Mouse (Mus musculus) embryo, embryonic 11 days (tissue): ENCODE measurements around the gene Znrf3.
"Not testable (repeated sequence)": the region's sequence is repeated elsewhere in the genome, so short reads cannot be mapped to it uniquely, and the experiment has no call there.

Experiments used
- DNase-seq: peaks from one replicate; pipeline ENCODE4 v3.0.0-alpha.2; 2015

Gene Znrf3

GRCm38 (mm10) chr11:5444599-5445451 lies at the start of gene Znrf3:
Znrf3 (minus strand) TSS chr11:5444847.
- peak; percentile 98 for DNase-seq

GRCm38 (mm10) chr11:5493869-5494268 lies 49.2 kb upstream of the Znrf3 start:
- DNase-seq: peak; percentile 65

DNA sequence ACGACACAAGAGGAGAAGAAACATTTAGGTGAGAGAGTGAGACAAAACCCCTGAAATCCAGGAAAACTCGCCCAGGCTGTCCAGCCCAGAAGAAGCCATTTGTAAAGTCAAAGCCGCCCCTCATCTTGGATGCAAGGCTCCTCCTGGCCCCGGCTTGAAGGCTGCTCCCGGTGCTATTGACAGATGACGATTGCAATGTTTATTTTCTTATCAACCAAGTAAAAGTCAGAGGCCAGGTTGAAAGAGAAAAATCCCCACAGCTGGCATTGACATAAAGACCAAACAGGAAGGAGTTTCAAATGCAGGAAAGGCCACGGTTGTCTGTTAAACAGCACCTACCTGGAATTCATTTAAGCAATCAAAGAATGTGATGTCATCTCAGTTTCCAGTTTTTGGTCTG lies 47.3 kb upstream of the Znrf3 start:
- DNase-seq: no peak

DNA sequence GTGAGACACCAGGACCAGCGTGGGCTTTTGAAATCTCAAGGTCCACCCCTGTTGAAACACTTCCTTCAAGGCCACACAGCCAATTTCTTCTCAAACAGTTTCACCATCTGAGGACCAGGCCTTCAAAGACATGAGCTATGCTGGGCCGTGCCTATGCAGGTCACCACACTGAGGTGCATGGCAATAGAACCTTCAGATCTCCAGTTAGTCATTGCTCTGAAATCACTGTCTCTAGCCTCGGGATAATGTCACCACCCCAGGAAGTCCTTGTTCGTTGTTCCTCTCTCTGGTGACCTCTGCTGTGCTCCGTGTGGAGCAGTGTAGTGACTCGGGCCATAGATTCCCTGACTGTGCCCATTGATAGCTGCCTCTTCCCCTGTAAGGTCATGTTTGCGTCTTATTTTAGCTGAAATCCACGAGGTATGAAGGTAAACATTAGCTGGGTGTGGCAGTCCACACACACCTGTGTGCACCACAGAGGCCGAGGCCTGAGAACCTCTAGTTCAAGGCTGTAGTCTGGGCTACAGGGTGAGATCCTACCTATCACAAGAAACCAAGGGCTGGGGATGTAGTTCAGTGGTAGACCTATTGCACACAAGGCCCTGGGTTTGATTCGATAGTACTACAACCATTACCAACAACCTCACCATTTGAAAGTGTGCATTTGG lies 46.5 kb upstream of the Znrf3 start:
- no peak for DNase-seq

DNA sequence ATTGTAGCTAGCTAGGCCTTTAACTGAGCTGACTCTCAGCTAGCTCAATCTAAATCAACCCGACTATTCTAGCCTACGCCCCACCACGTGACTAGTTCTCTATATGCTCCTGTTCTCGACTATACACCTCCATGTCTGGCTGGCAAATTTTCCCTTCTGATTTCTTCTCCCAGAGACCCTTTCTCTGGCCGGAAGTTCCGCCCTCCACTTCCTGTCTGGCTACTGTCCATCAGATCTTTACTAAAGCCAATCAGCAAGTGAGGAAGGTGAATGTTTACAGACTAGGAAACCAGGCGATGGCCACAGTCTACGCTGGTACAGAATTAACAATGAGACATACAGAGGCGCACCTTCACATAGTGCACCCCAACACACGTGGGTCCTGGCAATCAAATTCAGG lies 44.8 kb upstream of the Znrf3 start:
- DNase-seq: not testable (repeated sequence)

DNA sequence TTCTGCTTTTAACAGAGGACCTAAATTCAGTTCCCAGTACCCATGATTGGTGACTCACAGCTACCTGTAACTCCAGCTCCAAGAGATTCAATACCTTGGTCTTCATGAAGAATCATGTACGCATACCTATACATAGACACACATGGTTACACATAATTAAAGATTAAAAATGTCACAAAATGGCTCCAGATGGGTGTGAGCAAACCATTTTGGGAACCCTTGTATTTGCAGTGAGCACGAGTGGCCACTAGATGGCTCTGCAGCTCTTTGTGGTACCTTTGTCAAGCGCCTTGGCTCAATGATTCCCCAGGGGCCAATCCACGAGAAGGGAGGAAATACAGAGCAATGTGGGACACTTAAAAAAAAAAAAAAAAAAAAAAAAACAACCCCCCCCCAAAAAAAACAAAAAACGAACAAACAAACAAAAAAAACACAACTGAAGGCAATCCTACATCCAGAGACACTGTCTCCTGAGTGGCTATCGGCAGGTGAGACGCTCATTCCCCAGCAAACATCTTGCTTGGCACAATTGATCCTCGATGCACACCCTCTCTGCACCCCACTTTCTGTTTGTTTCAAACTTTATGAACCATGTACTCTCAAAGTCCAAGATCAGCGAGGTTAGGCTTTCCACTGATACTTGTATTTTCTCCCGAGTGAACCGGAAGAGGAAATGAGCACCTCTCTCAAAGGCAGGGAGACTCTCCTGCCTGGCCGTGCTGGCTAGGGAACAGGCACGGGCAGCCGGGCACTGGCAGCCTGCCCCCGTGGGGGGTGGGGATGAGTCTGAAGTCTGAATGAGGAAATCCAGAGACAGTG lies 40.8 kb upstream of the Znrf3 start:
- DNase-seq: peak; percentile 93

GRCm38 (mm10) chr11:5482581-5482980 lies 37.9 kb upstream of the Znrf3 start:
- no peak for DNase-seq

DNA sequence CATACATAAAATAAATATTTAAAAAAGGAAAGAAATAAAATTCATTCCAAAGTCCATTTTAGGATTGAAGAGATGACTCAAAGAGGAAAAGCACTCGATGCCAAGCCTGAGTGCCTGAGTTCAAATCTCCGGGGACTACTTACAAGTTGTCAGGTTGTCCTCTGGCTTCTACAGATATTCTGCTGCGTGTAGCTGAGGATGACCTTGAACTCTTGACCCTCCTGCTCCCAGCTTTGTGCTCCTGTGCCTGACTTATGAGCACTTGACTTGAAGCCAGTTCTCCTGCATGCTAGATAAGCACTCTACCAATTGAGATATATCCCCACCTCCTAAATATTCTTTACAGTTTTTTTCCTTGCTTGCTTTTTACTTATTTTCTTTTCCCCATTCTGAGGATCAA lies 34.2 kb upstream of the Znrf3 start:
- no peak for DNase-seq

- DNase-seq: no peak
These were observed 33.5 kb upstream of the Znrf3 start for GRCm38 (mm10) chr11:5478193-5478592.

- no peak for DNase-seq
These were observed 32.2 kb upstream of the Znrf3 start for GRCm38 (mm10) chr11:5476806-5477205.

- DNase-seq: not testable (repeated sequence)
These were observed 31.0 kb upstream of the Znrf3 start for GRCm38 (mm10) chr11:5475556-5476118.

- peak; percentile 81 for DNase-seq
These were observed 29.5 kb upstream of the Znrf3 start for GRCm38 (mm10) chr11:5474130-5474529.

DNA sequence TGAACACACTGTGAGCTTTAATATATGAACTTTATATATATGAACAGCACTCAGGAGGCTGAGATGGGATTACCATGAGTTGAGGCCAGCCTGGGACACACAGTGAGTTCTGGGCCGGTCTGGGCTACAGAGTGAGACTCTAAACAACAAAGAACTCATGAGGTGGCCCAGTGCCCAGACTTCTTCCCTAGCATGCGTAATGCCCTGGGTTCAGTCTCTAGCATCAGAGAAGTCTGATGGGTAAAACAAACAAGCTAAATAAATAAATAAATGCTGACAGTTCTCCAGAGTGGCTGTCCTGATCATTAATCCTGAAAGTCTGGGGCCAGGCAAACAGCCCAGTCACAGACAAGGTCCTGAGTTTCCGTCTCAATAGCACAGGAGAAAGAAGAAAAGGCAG lies 25.4 kb upstream of the Znrf3 start:
- no peak for DNase-seq

DNA sequence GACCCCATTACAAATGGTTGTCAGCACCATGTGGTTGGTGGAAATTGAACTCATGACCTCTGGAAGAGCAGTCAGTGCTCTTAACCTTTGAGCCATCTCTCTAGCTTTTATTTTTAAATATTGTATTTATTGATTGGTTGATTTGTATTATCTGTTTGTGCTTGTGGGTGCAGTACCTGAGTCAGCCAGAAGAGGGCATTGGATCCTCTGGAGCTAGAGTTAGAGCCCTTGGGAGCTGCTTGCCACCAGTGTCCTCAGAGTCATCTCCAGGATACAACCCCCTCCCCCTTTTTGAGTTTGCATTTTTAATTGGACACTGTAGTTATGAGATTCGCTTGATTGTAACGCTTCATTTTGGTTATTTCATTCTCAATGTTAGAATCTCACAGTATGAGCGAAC lies 24.4 kb upstream of the Znrf3 start:
- peak; percentile 37 for DNase-seq

DNA sequence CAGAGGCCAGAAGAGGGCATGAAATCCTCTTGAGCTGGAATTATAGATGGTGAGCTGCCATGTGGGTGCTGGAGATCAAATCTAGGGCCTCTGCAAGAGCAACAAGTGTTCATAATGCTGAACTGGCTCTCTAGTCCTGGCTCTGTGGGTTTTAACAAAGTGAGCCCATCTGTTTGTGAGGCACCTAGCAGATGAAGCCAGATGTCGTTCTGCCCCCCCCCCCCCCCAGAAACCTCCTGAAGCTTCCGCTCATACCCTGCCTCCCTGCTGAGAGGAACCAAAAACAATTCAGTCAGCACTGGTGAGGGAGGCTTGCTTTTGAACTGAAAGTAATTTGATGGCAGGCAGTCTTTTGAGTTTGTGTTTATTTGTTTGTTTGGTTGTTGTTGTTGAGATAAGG lies 23.8 kb upstream of the Znrf3 start:
- DNase-seq: no peak

DNA sequence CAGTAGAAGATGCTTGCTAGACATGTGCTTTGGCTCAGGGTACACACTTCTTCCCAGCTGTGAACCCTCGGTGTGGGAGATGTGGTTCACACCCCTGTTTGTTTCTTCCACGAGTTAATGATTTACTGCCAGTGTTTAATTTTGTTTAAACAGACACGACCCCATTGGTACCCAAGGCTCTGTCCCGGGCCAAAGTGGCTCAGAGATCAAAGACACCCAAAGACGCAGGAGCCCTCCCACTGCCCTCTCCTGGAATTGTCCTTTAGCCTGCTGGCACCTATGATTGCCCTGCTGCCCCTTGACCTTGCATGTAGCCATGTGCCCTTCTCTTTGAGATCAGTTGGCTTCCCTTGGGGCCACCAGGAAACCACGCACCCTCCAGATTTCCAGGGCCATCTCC lies 7.3 kb upstream of the Znrf3 start:
- no peak for DNase-seq

DNA sequence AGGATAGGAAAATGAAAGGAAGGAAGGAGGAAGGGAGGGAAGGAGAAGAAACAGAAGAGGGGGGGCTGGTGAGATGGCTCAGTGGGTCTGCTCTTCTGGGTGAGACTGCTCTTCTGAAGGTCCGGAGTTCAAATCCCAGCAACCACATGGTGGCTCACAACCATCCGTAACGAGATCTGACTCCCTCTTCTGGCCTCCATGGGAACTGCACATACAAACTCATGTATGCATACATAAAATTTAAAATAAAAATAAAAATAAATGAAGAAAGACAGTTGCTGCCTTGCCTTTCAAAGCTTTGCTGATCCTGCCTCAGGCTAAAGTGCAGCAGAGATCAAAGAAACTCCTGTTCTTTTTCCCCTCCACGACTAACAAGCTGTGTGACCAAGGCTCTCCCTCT lies 6.7 kb upstream of the Znrf3 start:
- no peak for DNase-seq

- no peak for DNase-seq
These were observed 6.1 kb upstream of the Znrf3 start for GRCm38 (mm10) chr11:5450701-5451100.

- DNase-seq: no peak
These were observed 856 bp upstream of the Znrf3 start for GRCm38 (mm10) chr11:5445452-5445953.

DNA sequence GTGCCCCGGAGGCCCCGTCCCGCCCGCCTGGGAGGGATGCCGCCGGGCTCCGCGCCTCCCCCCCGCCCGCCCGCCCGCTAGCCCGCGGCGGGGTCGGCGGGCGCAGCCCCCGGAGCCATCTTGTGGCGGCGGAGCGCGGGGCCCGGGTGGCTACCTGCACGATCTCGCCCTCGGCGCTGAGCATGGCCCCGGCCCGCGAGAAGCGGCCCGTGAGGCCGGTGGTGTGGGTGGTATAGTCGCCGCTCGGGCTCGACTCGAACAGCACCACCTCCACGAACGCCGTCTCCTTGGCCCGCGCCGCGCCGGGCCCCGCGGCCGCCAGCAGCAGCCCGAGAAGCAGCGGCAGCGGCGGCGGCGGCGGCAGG lies 431 bp downstream of the Znrf3 start:
- DNase-seq: peak; percentile 72

DNA sequence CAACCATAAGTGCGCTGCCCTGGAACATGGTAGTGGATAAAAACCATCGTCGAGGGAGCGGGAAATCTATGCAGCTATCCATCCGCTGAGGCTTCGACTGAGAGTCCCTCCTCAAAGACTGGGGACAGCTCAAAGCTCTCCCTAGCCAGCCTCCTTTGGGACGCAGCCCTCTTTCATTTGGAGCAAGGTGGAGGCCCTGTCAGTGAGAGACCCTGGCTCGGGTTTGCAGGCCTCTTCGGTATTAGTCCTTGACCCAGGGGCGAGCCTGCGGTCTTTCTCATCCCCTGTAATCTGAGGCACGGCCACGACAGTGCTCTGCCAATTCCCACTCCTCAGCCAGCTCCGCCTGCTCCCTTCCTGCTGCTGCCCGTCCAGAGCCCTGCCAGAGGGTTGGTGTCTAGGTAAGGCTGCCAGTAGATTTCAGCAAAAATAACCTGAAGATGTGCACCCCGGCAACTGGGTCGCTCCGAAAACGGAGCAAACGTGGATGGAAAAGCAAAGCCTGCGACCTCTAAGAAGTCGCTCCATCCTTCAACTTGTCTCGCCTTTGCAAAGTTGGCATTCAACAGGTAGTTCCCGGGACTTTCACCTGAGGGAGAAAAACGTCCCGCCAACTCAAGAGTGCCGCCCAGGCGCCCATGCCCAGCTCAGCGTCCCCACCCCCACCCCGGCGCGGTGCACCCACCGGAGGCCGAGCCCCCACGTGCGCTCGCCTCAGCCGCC lies 975 bp downstream of the Znrf3 start:
- DNase-seq: peak; percentile 63

DNA sequence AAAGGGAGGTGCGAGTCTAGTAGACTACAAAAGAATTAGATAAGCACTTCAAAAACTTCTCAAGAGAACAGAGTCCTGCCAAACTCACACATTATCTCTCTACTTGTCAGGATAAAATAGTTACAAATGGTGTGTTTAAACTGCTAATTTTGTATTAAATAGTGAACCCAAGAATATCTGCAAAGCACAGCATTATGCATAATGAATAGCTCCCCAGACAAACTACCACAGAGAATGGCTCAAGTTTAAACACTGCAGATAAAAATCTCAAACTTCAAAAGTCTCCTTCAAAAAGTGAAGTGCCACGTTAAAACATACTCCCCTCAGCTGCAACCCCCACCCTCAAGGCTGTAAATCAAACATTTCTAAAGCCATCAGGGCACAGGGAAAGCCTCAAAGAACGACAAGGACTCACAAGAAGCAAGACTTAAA lies 2.0 kb downstream of the Znrf3 start:
- DNase-seq: peak; percentile 18
